Comparison of ENCODE assay signal across 8 mouse cellular contexts in genomic region chr12:14150568-14150909, GRCm38 (mm10). TPM values are rescaled to one million over a fixed set of nuclear protein-coding genes. Genes with fewer than 3 reads are reported as not detected.
A peak's percentile ranks its signal among the peaks of the same experiment; 100 is the strongest.
DNase-seq lines count a peak whose midpoint lies in the region; ATAC-seq and TF ChIP-seq lines count a peak whose summit lies in the region.

No protein-coding gene starts in this region.

- no peaks in the 10 kb centered on the region for H3K36me3 ChIP-seq in heart, embryonic 12.5 days
- H3K36me3 ChIP-seq in forebrain, embryonic 15.5 days, result no peaks in the 10 kb centered on the region
- no peaks in the 10 kb centered on the region for H3K36me3 ChIP-seq in midbrain, embryonic 14.5 days (ENCODE audit: control insufficient read depth, insufficient read depth, low read length)

- 2% methylated on average over 20 of the region's 20 CpGs for WGBS in heart, embryonic 12.5 days
- WGBS in forebrain, embryonic 15.5 days, result 1% methylated on average over 20 of the region's 20 CpGs
- under 1% methylated on average over 20 of the region's 20 CpGs for WGBS in midbrain, embryonic 14.5 days

- peak overlapping the region; percentile 86 for H3K4me2 ChIP-seq in heart, embryonic 12.5 days
- H3K4me2 ChIP-seq in forebrain, embryonic 15.5 days (replicated peaks), result peak overlapping the region; percentile 76
- H3K4me2 ChIP-seq in midbrain, embryonic 14.5 days (ENCODE audit: low read length), result peak overlapping the region; percentile 92

- peaks cover 22% of the 10 kb centered on the region for H3K27me3 ChIP-seq in heart, embryonic 12.5 days (replicated peaks)
- no peaks in the 10 kb centered on the region for H3K27me3 ChIP-seq in forebrain, embryonic 15.5 days
- H3K27me3 ChIP-seq in midbrain, embryonic 14.5 days (ENCODE audit: control insufficient read depth, insufficient read depth, low read length), result no peaks in the 10 kb centered on the region

- no peak for TF ChIP-seq CTCF in bone marrow macrophage, adult 2 months (IDR thresholded peaks at IDR 0.05; ENCODE audit: low read depth, low read length)

- intact Hi-C loops in heart, postnatal 10 days (cut with DNase I), result loop anchor here (5.0 to 10.0 kb wide), 2 partner anchors 167 to 546 kb away; no protein-coding TSS in a partner anchor

- DNase-seq in heart, postnatal 10 days, result no peak
- peak; percentile 23 to 31 for DNase-seq in layer of hippocampus, adult 8-10 months (ENCODE audit: low spot score in 2 of 2)
- peak; percentile 61 for DNase-seq in midbrain, embryonic 14.5 days
- DNase-seq in testis, postnatal 14 days (ENCODE audit: low spot score), result peak; percentile 7

- H3K9ac ChIP-seq in heart, embryonic 12.5 days, result peak overlapping the region; percentile 66
- peak overlapping the region; percentile 56 for H3K9ac ChIP-seq in forebrain, embryonic 15.5 days (replicated peaks)
- peak overlapping the region; percentile 71 for H3K9ac ChIP-seq in midbrain, embryonic 14.5 days (replicated peaks; ENCODE audit: low read length)

- ATAC-seq in heart, embryonic 12.5 days (ENCODE audit: insufficient number of reproducible peaks, low FRiP score), result no peak
- ATAC-seq in forebrain, embryonic 15.5 days (replicated peaks), result no peak
- 0 out of 2 replicates have a peak, but pooled peaks have one; percentile 1 for ATAC-seq in midbrain, embryonic 14.5 days (ENCODE audit: low FRiP score, low TSS enrichment)
- ATAC-seq in megakaryocyte, adult 5-6 weeks (ENCODE audit: poor library complexity, severe bottlenecking), result no peak

- peak overlapping the region; percentile 75 for H3K4me3 ChIP-seq in heart, embryonic 12.5 days
- H3K4me3 ChIP-seq in bone marrow macrophage, adult 2 months (ENCODE audit: insufficient read depth, low read length), result peak overlapping the region; percentile 27; the same call in 1 of the 2 replicates
- H3K4me3 ChIP-seq in forebrain, embryonic 15.5 days, result peak overlapping the region; percentile 75
- peak overlapping the region; percentile 61 for H3K4me3 ChIP-seq in midbrain, embryonic 14.5 days (replicated peaks; ENCODE audit: low read depth, low read length)

- peaks cover 10% of the 10 kb centered on the region; the same call in 1 of the 2 replicates for H3K4me1 ChIP-seq in heart, embryonic 12.5 days (replicated peaks)
- H3K4me1 ChIP-seq in bone marrow macrophage, adult 2 months (ENCODE audit: control insufficient read depth, insufficient read depth, low read length), result peaks cover 2% of the 10 kb centered on the region; the same call in 1 of the 2 replicates
- H3K4me1 ChIP-seq in forebrain, embryonic 15.5 days, result peaks cover 38% of the 10 kb centered on the region
- H3K4me1 ChIP-seq in midbrain, embryonic 14.5 days (ENCODE audit: control insufficient read depth, insufficient read depth, low read length), result peaks cover 18% of the 10 kb centered on the region

- H3K9me3 ChIP-seq in heart, embryonic 12.5 days (replicated peaks), result no peaks in the 10 kb centered on the region
- no peaks in the 10 kb centered on the region for H3K9me3 ChIP-seq in forebrain, embryonic 15.5 days
- H3K9me3 ChIP-seq in midbrain, embryonic 14.5 days (ENCODE audit: control insufficient read depth, low read length), result no peaks in the 10 kb centered on the region

- H3K27ac ChIP-seq in heart, embryonic 12.5 days (ENCODE audit: poor library complexity, severe bottlenecking), result no peak overlapping the region
- H3K27ac ChIP-seq in bone marrow macrophage, adult 2 months (ENCODE audit: insufficient read depth, low read depth, low read length), result no peak overlapping the region
- H3K27ac ChIP-seq in forebrain, embryonic 15.5 days (replicated peaks), result peak overlapping the region; percentile 82
- H3K27ac ChIP-seq in midbrain, embryonic 14.5 days (replicated peaks; ENCODE audit: low read depth, low read length), result peak overlapping the region; percentile 82

- no peak for TF ChIP-seq POLR2A in bone marrow macrophage, adult 2 months (IDR thresholded peaks at IDR 0.05; ENCODE audit: borderline replicate concordance, low read depth, low read length)

RNA-seq across cellular contexts. Expression of gene Fam84a, which starts 1.3 kb away (rescaled TPM):
- 1.8 and 2.3 TPM in 2 replicates for polyA plus RNA-seq in heart, embryonic 12.5 days (2016; fragmentation: Nextera tagmentation; extraction: Ambion mirVana)
- total RNA-seq in heart, postnatal 10 days (2021), result 1 to 10 TPM; 1.4 to 2.2 TPM
- 0.19 TPM in 1 of 2 replicates, not detected in the other for polyA plus RNA-seq in bone marrow macrophage, adult 2 months (2012; ENCODE audit: insufficient read depth, insufficient read length, missing spikeins)
- 86.6 and 100 TPM in 2 replicates for polyA plus RNA-seq in forebrain, embryonic 15.5 days (2015; fragmentation: Nextera tagmentation; extraction: Ambion mirVana)
- total RNA-seq in layer of hippocampus, adult 8-10 months (2022), result 10 to 100 TPM; 74.2 to 81.2 (median 77.9) TPM
- 66.5 and 74.1 TPM in 2 replicates for polyA plus RNA-seq in midbrain, embryonic 14.5 days (2014; fragmentation: Nextera tagmentation; extraction: Ambion mirVana)
- total RNA-seq in megakaryocyte, adult 5-6 weeks (2015), result 0.07 TPM in 1 of 2 replicates, not detected in the other
- not detected in 2 replicates for total RNA-seq in megakaryocyte, adult 5-6 weeks (2017)

Comparison
In these comparisons a context has a peak if more than half of its experiments do, and no peak if none do; other contexts are left out.
1. H3K27ac ChIP-seq: peak in forebrain, embryonic 15.5 days (single experiment) and midbrain, embryonic 14.5 days (single experiment); none in heart, embryonic 12.5 days (single experiment) and bone marrow macrophage, adult 2 months (single experiment).
2. DNase-seq: peak in layer of hippocampus, adult 8-10 months (2 of 2), midbrain, embryonic 14.5 days (single experiment) and testis, postnatal 14 days (single experiment); none in heart, postnatal 10 days (0 of 2).
3. RNA of gene Fam84a, which starts 1.3 kb away (polyA plus RNA-seq): 86.6 to 100 TPM in forebrain, embryonic 15.5 days and 66.5 to 74.1 TPM in midbrain, embryonic 14.5 days; 1.8 to 2.3 TPM in heart, embryonic 12.5 days and 0.19 TPM in bone marrow macrophage, adult 2 months; every median in the first group is over 10 times any median in the second.
4. Peak in every context shown above with its lines, with median percentiles within 50 percentile points of each other: H3K4me2 ChIP-seq, H3K4me3 ChIP-seq and H3K9ac ChIP-seq.